Mouse (Mus musculus) erythroblast, embryonic 14.5 days (primary cell): ENCODE results near the gene Prkce.

ENCODE experiments used
- GATA1 ChIP-seq: IDR thresholded peaks from 2 replicates; pipeline ENCODE4 v1.6.1; 2012; ENCODE audit warnings: low read length, inconsistent platforms, mixed read lengths
- TAL1 ChIP-seq: IDR thresholded peaks from 3 replicates; pipeline ENCODE4 v1.6.1; 2012; ENCODE audit warnings: low read length, inconsistent platforms, mixed read lengths

- TF ChIP-seq GATA1: no peak
- no peak for TF ChIP-seq TAL1
Measured at GRCm38 (mm10) chr17:86338328-86338727, 170.7 kb downstream of the Prkce start.
